Mouse (Mus musculus): ENCODE data around the gene Smim12.

The Smim12 gene

GRCm38 (mm10) chr4:127235742-127236487 is 7.7 kb upstream of the Smim12 start:
- peak; percentile 54 for DNase-seq (ENCODE audit: low read depth, low spot score)

- no peak for DNase-seq (ENCODE audit: low read depth, low spot score)
Observed at GRCm38 (mm10) chr4:127236631-127237030, 7.0 kb upstream of the Smim12 start.

- DNase-seq (ENCODE audit: low read depth, low spot score), result no peak
Observed at GRCm38 (mm10) chr4:127237271-127237670, 6.3 kb upstream of the Smim12 start.

GRCm38 (mm10) chr4:127242696-127243095 is 888 bp upstream of the Smim12 start:
- no peak for DNase-seq (ENCODE audit: low read depth, low spot score)

- no peak for DNase-seq (ENCODE audit: low read depth, low spot score)
Observed at GRCm38 (mm10) chr4:127243953-127244352, 369 bp downstream of the Smim12 start.

GRCm38 (mm10) chr4:127249701-127250349 is 6.2 kb downstream of the Smim12 start:
- DNase-seq (ENCODE audit: low read depth, low spot score), result peak; percentile 74

- no peak for DNase-seq (ENCODE audit: low read depth, low spot score)
Observed at GRCm38 (mm10) chr4:127251963-127252585, 8.5 kb downstream of the Smim12 start.

- no peak for DNase-seq (ENCODE audit: low read depth, low spot score)
Observed at GRCm38 (mm10) chr4:127256739-127257138, 13.2 kb downstream of the Smim12 start.

GRCm38 (mm10) chr4:127258186-127258897 is 14.8 kb downstream of the Smim12 start:
- no peak for DNase-seq (ENCODE audit: low read depth, low spot score)

- DNase-seq (ENCODE audit: low read depth, low spot score), result no peak
Observed at GRCm38 (mm10) chr4:127261601-127262000, 18.0 kb downstream of the Smim12 start.

GRCm38 (mm10) chr4:127263438-127264182 is 20.0 kb downstream of the Smim12 start:
- DNase-seq (ENCODE audit: low read depth, low spot score), result no peak

- DNase-seq (ENCODE audit: low read depth, low spot score), result no peak
Observed at GRCm38 (mm10) chr4:127264183-127264554, 20.6 kb downstream of the Smim12 start.

GRCm38 (mm10) chr4:127278451-127279001 is 34.9 kb downstream of the Smim12 start:
- DNase-seq (ENCODE audit: low read depth, low spot score), result no peak

GRCm38 (mm10) chr4:127279241-127279640 is 35.7 kb downstream of the Smim12 start:
- DNase-seq (ENCODE audit: low read depth, low spot score), result no peak

- no peak for DNase-seq (ENCODE audit: low read depth, low spot score)
Observed at GRCm38 (mm10) chr4:127286907-127287306, 43.3 kb downstream of the Smim12 start.

- DNase-seq (ENCODE audit: low read depth, low spot score), result no peak
Observed at GRCm38 (mm10) chr4:127289039-127289548, 45.5 kb downstream of the Smim12 start.

- DNase-seq (ENCODE audit: low read depth, low spot score), result no peak
Observed at GRCm38 (mm10) chr4:127292631-127293030, 49.0 kb downstream of the Smim12 start.
